Mouse (Mus musculus): ENCODE results near the gene Sae1. TPM values are rescaled to one million over a fixed set of nuclear protein-coding genes. Genes with fewer than 3 reads are reported as not detected.

Gene Sae1
- polyA plus RNA-seq (2021; fragmentation: Nextera tagmentation) = 142 and 146 TPM in 2 replicates
- long read RNA-seq, experiment 1, transcript Sae1-201 (9 exons, 1,875 nt) = major isoform, 277 of 312 reads
- long read RNA-seq, experiment 1, partial matches to known transcripts = 16 of 312 reads
- long read RNA-seq, experiment 1, other reads (novel, unspliced or antisense) = 19 of 312 reads
- long read RNA-seq, experiment 2, transcript Sae1-201 (9 exons, 1,875 nt) = major isoform, 1,232 of 1,290 reads
- long read RNA-seq, experiment 2, partial matches to known transcripts = 20 of 1,290 reads
- long read RNA-seq, experiment 2, other reads (novel, unspliced or antisense) = 37 of 1,290 reads

GRCm38 (mm10) chr7:16387160-16388041, at the start of gene Sae1:
Sae1 (minus strand) TSS chr7:16387806.

GRCm38 (mm10) chr7:16400689-16401611, 13.3 kb upstream of the Sae1 start, which contains the start of gene Zc3h4:
Zc3h4 (plus strand) TSS chr7:16400910.

GRCm38 (mm10) chr7:16308093-16308492, 79.5 kb downstream of the Sae1 start, which contains the start of gene Bbc3:
Bbc3 (plus strand) TSS chr7:16308393.

GRCm38 (mm10) chr7:16286026-16286961, 101.3 kb downstream of the Sae1 start, which contains the start of gene Ccdc9:
Ccdc9 (minus strand) TSS chr7:16286795.

GRCm38 (mm10) chr7:16273081-16273765, 114.4 kb downstream of the Sae1 start, which contains the start of gene Inafm1:
Inafm1 (minus strand) TSS chr7:16273617.

Other genes with a start within 250 kb of the Sae1 start
- gene Meis3, start 212.7 kb downstream of the Sae1 start, polyA plus RNA-seq (2021; fragmentation: Nextera tagmentation) = 25.3 and 29.2 TPM in 2 replicates
- gene Dhx34, start 165.8 kb downstream of the Sae1 start, polyA plus RNA-seq (2021; fragmentation: Nextera tagmentation) = 4.8 and 5.4 TPM in 2 replicates
- 0.65 and 0.70 TPM in 2 replicates for gene C5ar2, start 143.7 kb downstream of the Sae1 start, polyA plus RNA-seq (2021; fragmentation: Nextera tagmentation)
- 1.2 and 1.5 TPM in 2 replicates for gene C5ar1, start 128.3 kb downstream of the Sae1 start, polyA plus RNA-seq (2021; fragmentation: Nextera tagmentation)
- 31.3 and 36.8 TPM in 2 replicates for gene Inafm1, start 114.2 kb downstream of the Sae1 start, polyA plus RNA-seq (2021; fragmentation: Nextera tagmentation)
- gene Ccdc9, start 101.0 kb downstream of the Sae1 start, polyA plus RNA-seq (2021; fragmentation: Nextera tagmentation) = 4.6 and 6.0 TPM in 2 replicates
- gene Bbc3, start 79.4 kb downstream of the Sae1 start, polyA plus RNA-seq (2021; fragmentation: Nextera tagmentation) = 2.5 and 3.9 TPM in 2 replicates
- 3.7 and 4.5 TPM in 2 replicates for gene Zc3h4, start 13.1 kb upstream of the Sae1 start, polyA plus RNA-seq (2021; fragmentation: Nextera tagmentation)
- gene Tmem160, start 65.0 kb upstream of the Sae1 start, polyA plus RNA-seq (2021; fragmentation: Nextera tagmentation) = 212 and 217 TPM in 2 replicates
- gene Npas1, start 89.9 kb upstream of the Sae1 start, polyA plus RNA-seq (2021; fragmentation: Nextera tagmentation) = 10.2 and 11.5 TPM in 2 replicates
- 11.8 and 13.4 TPM in 2 replicates for gene Arhgap35, start 227.2 kb upstream of the Sae1 start, polyA plus RNA-seq (2021; fragmentation: Nextera tagmentation)

Measured in layer of hippocampus, adult 6 months (tissue).